In the genomic region with DNA sequence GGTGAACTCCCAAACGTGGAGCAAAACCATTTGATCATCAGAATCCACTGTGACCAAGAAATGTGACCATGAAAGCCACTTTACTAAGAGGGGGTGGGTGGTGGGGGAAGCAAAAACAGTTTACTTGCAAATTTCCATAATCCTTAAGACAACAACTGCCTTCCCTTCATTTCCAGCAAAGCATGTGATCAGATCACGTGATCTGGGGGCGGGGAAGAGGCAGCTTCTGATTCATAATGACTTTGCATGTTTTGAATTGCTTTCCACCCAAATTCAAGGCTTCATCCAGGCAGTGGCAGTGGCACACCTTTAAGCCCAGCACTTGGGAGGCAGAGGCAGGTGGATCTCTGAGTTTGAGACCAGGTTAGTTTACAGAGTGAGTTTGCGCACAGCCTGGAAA, we compare ENCODE assay signal across 14 mouse cellular contexts.
DNase-seq lines count a peak whose midpoint lies in the region; ATAC-seq and TF ChIP-seq lines count a peak whose summit lies in the region.
"Had no signal": no experiment of that assay in that cellular context is flagged by ENCODE, and none has a peak within 500 bp of the region (broad histone marks: within the 10 kb centered on the region; RNA-seq: fewer than 3 reads in every experiment).

No protein-coding gene starts in this region.

- no peak for ATAC-seq in liver, embryonic 11.5 days (replicated peaks; ENCODE audit: low FRiP score)
- no peak for ATAC-seq in kidney, postnatal 0 days (replicated peaks; ENCODE audit: low FRiP score, low read depth)
- ATAC-seq: forebrain, embryonic 14.5 days; Patski had no signal

- H3K36me3 ChIP-seq in liver, adult 2 months (ENCODE audit: control insufficient read depth, insufficient read depth, low read length) = peaks cover 14% of the 10 kb centered on the region
- H3K36me3 ChIP-seq in liver, embryonic 11.5 days (ENCODE audit: control insufficient read depth, insufficient read depth, low read length) = no peaks in the 10 kb centered on the region
- H3K36me3 ChIP-seq in kidney, postnatal 0 days (ENCODE audit: insufficient read depth, low read length) = no peaks in the 10 kb centered on the region

- no peak for TF ChIP-seq POLR2A in liver, adult 2 months (IDR thresholded peaks at IDR 0.05; ENCODE audit: extremely low read depth, insufficient read depth, low read length)

- DNase-seq in adrenal gland, postnatal 14 days = peak; percentile 41
- DNase-seq in adrenal gland, adult 18-20 months (ENCODE audit: low spot score in 2 of 2) = no peak
- DNase-seq in liver, adult 2 months (ENCODE audit: extremely low read depth, low read depth, low spot score) = peak; percentile 35
- DNase-seq in liver, embryonic 11.5 days (ENCODE audit: low spot score) = no peak
- DNase-seq in kidney, postnatal 0 days (ENCODE audit: low spot score) = no peak
- DNase-seq in right cerebral cortex, adult 2 months (ENCODE audit: low spot score in 2 of 2) = no peak
- DNase-seq in layer of hippocampus, postnatal 36 days = no peak
- no peak for DNase-seq in layer of hippocampus, postnatal 10 days (ENCODE audit: low spot score in 2 of 2)
- DNase-seq: B cell, adult 2 months; cerebellum, adult 9-10 months had no signal

- H3K4me1 ChIP-seq in liver, adult 2 months (ENCODE audit: control insufficient read depth, insufficient read depth, low read length) = peaks cover 16% of the 10 kb centered on the region
- peaks cover 3% of the 10 kb centered on the region; the same call in 1 of the 2 replicates for H3K4me1 ChIP-seq in liver, embryonic 11.5 days (replicated peaks; ENCODE audit: control insufficient read depth, insufficient read depth, low read length)
- peaks cover 5% of the 10 kb centered on the region; the same call in 1 of the 2 replicates for H3K4me1 ChIP-seq in kidney, postnatal 0 days (replicated peaks; ENCODE audit: insufficient read depth, low read length)
- H3K4me1 ChIP-seq: hindbrain, embryonic 10.5 days had no signal

- no peak overlapping the region for H3K9ac ChIP-seq in liver, adult 2 months (ENCODE audit: low read depth, low read length)
- H3K9ac ChIP-seq in liver, embryonic 11.5 days (ENCODE audit: low read depth, low read length) = no peak overlapping the region
- H3K9ac ChIP-seq in kidney, postnatal 0 days (ENCODE audit: low read depth, low read length) = no peak overlapping the region
- H3K9ac ChIP-seq: embryonic facial prominence, embryonic 13.5 days had no signal

- WGBS in liver, adult 2 months = 81% methylated on average over 4 of the region's 4 CpGs
- 74% methylated on average over 4 of the region's 4 CpGs for WGBS in liver, embryonic 11.5 days
- 76% methylated on average over 4 of the region's 4 CpGs for WGBS in kidney, postnatal 0 days

- no peaks in the 10 kb centered on the region for H3K27me3 ChIP-seq in liver, adult 2 months (ENCODE audit: control insufficient read depth, insufficient read depth, low read length)
- no peaks in the 10 kb centered on the region for H3K27me3 ChIP-seq in liver, embryonic 11.5 days (replicated peaks; ENCODE audit: control insufficient read depth, insufficient read depth, low read length)
- no peaks in the 10 kb centered on the region for H3K27me3 ChIP-seq in kidney, postnatal 0 days (ENCODE audit: insufficient read depth, low read length)
- H3K27me3 ChIP-seq: embryonic facial prominence, embryonic 13.5 days; Patski had no signal

- H3K27ac ChIP-seq in liver, adult 2 months (replicated peaks; ENCODE audit: insufficient read depth, low read depth, low read length) = peak overlapping the region; percentile 88
- no peak overlapping the region for H3K27ac ChIP-seq in liver, embryonic 11.5 days (ENCODE audit: low read depth, low read length)
- peak overlapping the region; percentile 62; the same call in 1 of the 2 replicates for H3K27ac ChIP-seq in kidney, postnatal 0 days
- H3K27ac ChIP-seq: embryonic facial prominence, embryonic 13.5 days; hindbrain, embryonic 10.5 days had no signal

- H3K9me3 ChIP-seq in liver, embryonic 11.5 days (ENCODE audit: control insufficient read depth, low read length) = no peaks in the 10 kb centered on the region
- H3K9me3 ChIP-seq in kidney, postnatal 0 days (replicated peaks; ENCODE audit: low read length) = no peaks in the 10 kb centered on the region
- H3K9me3 ChIP-seq: embryonic facial prominence, embryonic 13.5 days; hindbrain, embryonic 10.5 days had no signal

- H3K4me2 ChIP-seq in liver, embryonic 11.5 days = no peak overlapping the region
- no peak overlapping the region for H3K4me2 ChIP-seq in kidney, postnatal 0 days (ENCODE audit: low read length)
- H3K4me2 ChIP-seq: embryonic facial prominence, embryonic 13.5 days had no signal

- TF ChIP-seq CTCF in liver, adult 2 months (IDR thresholded peaks at IDR 0.05; ENCODE audit: low read depth, low read length) = no peak
- TF ChIP-seq CTCF in kidney, postnatal 0 days (IDR thresholded peaks at IDR 0.05; ENCODE audit: low read depth) = no peak

- H3K4me3 ChIP-seq in liver, adult 2 months (ENCODE audit: insufficient read depth, low read depth, low read length) = no peak overlapping the region
- H3K4me3 ChIP-seq in liver, embryonic 11.5 days (ENCODE audit: low read depth, low read length) = no peak overlapping the region
- no peak overlapping the region for H3K4me3 ChIP-seq in kidney, postnatal 0 days (replicated peaks; ENCODE audit: low read depth, low read length)
- H3K4me3 ChIP-seq: embryonic facial prominence, embryonic 13.5 days; hindbrain, embryonic 10.5 days had no signal

- H3K79me2 ChIP-seq in liver, adult 2 months (ENCODE audit: control insufficient read depth, insufficient read depth, low read length) = peaks cover 39% of the 10 kb centered on the region

Comparison
In these comparisons a context has a peak if more than half of its experiments do, and no peak if none do; other contexts are left out.
1. DNase-seq: peak in adrenal gland, postnatal 14 days (single experiment) and liver, adult 2 months (single experiment); none in adrenal gland, adult 18-20 months (0 of 2), liver, embryonic 11.5 days (single experiment), kidney, postnatal 0 days (single experiment), right cerebral cortex, adult 2 months (0 of 2), layer of hippocampus, postnatal 36 days (0 of 2) and layer of hippocampus, postnatal 10 days (0 of 2).